Mouse (Mus musculus) urinary bladder, postnatal 14 days (tissue): ENCODE data around the gene Dph3.
"Not testable (repeated sequence)": the region's sequence is repeated elsewhere in the genome, so short reads cannot be mapped to it uniquely, and the experiment has no call there.

Experiments
- DNase-seq: peaks from one replicate; pipeline ENCODE4 v3.0.0; 2021; ENCODE audit warnings: low spot score

The Dph3 gene

DNA sequence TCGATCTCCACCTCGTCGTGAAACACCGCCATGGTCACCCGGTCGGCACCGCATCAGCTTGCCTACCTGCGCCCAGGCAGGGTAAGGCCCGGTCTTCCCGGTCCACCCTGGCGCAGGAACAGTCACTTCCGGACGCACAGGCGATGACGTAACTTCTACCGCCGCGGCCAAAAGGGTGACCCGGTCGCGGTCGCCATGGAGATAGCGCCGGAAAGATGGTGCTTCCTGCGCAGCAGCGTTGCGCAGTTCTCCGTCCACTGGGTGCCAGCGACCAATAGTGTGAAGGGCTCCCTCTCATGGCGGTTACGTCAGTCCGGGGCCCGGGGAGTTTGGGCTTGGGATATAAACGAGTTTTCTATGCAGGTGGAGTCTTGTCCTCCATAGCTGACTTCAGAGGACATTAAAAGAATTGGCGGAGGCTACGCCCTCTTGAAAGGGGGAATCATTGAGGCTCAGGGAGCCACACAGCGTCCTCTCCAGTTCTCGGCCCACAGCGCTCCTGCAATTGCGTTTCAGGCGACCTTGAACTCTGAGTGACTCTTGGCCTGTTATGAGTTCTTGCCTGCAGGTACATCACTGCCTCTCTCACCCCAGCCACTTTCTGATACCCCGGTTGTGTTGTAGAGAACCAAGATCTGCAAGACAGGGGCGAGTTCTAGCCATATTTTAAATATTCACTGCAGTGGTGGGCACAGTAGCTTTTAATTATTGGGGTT lies at the start of gene Dph3:
Dph3 (minus strand) TSS at position 244 of the 716 bp plus-strand sequence.
- peak; percentile 99 for DNase-seq

DNA sequence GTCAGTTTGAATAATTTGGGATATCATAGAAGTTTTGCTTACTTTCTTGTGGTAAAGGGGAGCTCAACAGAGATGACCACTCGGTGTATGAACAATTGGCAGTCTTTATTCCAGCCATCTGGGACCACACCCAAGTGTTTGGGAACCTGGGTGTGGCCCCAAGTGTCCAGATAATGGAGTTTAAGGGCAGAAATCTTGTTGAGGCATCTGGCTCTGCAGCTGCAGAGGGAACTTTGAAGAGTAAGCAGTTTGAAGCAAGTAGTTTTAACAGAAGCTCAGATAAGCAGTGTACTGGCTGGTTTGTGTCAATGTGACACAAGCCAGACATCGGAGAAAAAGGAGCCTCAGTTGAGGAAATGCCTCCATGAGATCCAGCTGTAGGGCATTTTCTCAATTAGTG lies 48.8 kb upstream of the Dph3 start:
- DNase-seq = no peak

DNA sequence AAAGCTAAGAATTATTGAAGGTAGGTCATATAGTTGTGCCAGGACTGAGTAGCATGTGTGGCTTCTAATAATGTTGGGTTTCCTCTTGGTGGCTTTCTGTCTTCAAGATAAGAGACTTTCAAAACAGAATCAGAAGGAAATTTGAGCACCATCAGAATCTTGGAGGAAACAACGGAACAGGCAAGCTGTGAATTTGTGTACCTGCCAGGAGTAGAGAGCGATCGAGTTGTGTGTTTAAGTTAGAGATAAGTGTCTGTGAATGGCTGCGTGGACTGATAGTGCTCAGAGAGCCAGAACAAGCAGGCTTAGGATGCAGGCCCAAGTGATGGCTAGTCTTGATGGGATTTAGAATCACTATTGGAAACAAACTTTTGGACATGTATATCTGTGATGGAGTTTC lies 46.3 kb upstream of the Dph3 start:
- no peak for DNase-seq

DNA sequence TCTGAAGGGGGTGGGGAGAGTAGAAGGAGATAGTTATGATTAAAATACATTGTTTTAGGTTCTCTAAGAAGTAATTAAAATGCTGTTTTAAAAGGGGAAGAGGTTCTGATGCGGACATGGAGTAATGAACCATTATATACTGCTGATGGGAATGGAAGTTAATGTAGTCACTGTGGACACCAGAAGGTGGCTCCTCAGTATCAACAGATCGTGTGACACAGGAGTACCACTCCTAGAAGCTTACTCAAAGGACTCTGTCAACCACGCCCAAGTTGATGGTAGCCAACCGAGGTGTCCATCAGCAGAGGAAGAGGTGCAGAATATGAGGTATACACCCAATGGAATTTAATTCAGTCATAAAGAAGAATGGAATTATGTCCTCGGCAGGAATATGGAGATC lies 42.9 kb upstream of the Dph3 start:
- DNase-seq = no peak

DNA sequence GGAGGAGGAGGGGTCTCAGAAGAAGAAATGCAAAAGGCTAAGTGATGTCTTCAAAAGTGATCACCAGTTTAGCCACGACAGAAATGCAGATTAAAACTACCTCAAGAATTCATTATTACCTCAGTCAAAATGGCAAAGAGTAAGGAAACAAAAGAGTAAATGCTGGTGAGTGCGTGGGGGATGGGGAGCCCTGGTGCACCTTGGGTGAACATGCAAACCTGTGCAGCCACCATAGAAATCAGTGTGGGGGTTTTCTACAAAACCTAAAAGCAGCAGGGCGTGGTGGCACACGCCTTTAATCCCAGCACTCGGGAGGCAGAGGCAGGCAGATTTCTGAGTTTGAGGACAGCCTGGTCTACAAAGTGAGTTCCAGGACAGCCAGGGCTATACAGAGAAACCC lies 39.7 kb upstream of the Dph3 start:
- not testable (repeated sequence) for DNase-seq

DNA sequence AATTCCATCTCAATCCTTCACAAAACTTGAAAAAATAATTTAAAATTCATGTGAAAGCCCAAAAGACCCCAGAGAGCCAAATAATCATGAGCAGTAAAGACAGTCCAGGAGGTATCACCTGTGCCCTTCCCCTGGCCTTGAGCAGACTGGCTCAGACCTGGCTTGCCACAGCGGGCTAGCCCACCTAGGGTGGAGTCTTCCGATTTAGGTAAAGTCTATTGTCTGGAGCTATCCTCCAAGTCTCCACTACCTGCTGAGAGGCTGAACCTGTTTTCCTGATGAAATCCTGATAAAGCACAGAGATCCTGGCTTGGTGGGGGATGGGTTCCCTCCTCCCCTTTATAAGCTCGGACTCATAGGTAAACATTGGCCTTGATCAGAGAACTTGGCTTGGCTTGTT lies 38.7 kb upstream of the Dph3 start:
- DNase-seq = no peak

DNA sequence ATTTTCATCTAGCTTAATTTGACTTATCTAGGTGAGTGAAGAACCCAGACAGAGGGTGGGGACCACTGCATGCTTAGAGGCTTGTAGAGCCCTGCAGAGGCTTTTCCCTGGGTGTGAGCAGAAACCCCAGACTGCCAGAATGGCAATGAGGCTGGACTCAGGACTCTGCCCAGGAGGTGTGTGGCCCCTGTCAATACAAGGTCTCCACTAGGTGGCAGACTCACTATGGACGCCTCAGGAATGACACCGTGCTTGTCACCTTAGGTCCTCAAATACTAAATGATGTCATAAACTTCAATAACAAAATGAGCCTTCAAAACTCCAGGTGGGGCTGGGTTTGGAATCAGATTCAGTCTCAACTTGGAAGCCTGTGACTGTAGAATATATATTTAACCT lies 36.4 kb upstream of the Dph3 start:
- DNase-seq = peak; percentile 29

DNA sequence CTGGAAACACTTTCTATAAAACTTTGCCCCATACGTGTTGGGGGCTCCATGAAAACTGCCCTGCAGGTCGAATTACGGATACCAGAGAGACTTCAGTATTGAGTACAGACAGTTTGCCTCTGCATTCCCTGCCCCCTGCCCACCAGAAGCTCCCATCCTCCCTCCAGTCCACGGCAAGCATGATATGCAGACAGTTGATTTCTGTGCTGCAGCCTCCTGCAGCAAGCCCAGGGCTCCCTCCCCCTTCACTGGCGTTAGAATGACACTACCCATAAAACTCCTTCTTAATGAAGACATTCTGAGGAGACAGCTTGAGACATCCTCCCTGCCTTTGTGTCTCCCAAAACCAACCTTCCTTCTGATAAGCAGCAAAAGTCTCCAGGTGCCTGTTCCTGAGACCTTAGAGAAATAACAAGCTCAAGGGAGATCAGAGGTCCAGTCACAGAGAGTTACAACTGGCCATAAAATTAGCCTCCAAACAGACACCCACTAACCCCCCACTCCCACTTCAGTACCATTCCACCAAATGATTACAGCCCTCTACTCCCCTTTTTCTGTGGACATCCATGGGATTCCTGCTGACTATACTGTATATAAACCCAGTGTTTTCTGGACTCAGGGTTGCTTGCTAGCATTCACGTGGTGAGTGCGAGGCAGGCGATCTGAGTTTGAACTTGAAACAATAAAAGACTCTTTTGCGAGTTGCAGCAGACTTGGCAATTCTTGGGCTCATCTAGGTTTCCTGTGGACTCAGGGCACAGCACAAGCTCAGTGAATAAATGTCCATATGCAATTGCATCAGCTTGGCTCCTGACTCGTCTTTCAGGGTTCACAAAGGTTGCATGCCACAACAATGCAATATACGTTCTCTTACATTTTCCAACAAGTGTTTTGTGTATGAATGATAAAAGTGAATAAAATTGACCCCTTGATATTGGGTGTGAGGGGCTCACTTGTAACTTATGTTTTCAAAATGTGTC lies 35.7 kb upstream of the Dph3 start:
- no peak for DNase-seq

DNA sequence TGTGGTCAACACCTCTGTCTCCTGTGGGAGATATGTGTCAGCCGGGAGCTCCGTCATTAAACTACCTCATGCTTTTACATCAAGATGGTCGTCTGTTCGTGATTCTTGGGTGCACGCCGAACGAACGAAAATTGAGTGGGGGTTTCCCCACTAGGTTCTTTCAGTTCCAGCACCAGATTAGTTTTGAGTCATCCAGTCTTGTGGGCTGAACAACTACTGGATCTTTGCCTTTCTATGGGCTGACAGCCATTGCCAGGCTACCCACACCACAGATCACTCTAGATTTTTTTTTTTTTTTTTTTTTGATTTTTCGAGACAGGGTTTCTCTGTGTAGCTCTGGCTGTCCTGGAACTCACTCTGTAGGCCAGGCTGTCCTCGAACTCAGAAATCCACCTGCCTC lies 26.6 kb upstream of the Dph3 start:
- DNase-seq = not testable (repeated sequence)

DNA sequence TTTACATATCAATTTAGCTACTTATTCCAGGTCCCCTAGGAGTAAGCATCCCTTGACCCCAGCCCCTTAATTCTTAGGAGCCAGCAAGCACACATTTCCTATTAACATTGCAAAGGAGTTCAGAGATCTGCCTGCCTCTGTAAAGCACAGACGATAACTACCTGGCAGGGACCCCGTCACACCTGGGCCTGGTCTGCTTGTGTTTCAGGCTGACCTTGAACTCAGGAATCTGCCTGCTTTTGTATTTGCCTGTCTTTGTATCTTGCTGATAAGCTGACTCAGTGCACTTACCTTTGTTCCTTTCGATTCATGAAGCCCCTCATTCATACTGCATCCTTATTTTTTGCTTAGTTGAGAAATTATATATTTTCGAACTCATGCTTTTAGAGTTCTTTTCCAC lies 21.4 kb upstream of the Dph3 start:
- DNase-seq = no peak

DNA sequence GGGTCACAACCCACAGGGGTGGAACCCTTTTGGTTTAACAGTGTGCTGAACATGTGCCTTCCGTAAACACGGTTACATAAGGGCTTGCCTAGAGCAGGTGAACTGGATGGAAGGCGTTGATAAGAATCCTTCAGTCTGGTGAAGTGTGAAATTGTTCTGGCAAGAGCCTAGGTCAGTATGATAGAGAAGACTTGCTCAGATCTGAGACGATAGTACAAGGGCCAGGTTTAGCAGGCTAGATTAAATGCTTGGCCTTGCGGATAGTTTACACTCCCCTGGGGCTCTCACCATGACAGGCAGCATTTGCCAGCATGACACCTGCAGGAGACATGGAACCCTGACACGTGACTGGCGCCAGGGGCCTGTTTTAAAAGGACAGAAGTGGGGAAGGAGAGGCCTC lies 20.1 kb upstream of the Dph3 start:
- no peak for DNase-seq

DNA sequence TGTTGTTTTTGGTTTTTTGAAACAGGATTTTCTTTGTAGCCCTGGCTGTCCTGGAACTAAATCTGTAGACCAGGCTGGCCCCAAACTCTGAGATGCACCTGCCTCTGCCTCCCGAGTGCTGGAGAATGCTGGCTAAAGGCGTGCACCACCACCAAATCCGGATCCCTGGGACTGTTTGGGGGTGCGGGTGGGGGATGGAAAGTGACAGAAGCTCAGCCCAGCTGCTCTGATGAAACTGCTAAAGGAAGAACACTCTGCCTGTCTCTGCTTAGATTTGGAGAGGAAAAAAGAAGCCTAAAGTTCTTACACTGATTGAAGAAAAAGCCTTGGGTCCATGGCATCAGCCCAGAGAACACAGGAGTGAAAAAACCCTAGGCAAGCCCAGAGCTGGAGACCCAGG lies 18.0 kb upstream of the Dph3 start:
- no peak for DNase-seq

DNA sequence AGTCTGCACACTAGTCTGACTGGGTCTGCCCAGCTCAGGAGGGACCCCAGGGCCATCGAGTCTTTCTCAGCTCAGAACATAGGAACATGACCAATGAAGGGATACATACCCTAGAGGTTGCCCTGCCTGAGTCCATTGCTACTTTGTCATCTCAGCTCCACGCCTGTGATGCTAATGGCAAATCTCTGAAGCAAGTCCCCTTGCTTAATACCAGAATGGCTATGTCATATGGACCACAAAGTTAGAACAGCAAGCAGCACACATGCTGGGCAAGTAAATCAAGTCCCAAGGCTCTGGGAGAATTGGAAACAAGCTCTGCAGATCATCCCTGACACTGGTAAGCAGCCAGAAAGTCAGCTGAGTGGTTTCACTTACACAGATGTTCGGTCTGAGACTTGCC lies 13.4 kb upstream of the Dph3 start:
- no peak for DNase-seq

DNA sequence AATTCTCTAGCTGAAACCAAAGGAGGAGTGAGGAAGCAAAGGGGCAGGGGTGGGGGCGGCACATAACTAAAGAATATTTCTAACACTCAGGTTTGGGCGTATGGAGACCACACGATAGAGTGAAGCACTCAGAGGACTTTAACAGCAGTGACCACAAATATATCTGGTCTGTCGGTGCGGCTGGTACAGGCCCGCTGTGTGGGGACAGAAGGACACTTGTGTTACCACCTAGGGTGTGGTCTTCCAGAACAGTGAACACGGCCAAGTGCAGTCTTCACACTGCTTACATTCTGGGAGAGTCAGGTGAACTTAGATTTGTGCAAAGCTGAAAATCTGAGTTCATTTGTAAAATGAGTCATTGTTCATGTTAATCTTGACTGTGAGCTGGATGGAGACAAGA lies 12.2 kb upstream of the Dph3 start:
- no peak for DNase-seq

DNA sequence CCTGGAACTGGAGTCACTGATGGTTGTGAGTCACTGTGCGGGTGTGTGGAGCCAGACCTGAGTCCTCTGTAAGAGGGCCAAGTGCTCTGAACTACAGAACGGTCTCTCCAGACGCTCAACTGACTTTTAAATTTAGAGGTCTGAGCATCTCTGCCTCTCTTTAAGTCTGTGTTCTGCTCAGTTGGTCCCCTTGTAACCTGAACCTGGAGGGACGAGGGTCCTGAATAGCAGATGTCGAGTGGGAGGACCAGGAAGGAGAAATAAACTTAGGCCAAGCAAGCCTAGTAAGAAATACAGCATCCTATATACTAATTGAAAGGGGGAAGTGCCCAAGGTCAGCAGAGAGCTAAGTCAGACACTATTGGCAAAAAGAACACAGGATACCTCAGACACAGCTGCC lies 11.2 kb upstream of the Dph3 start:
- DNase-seq = no peak

DNA sequence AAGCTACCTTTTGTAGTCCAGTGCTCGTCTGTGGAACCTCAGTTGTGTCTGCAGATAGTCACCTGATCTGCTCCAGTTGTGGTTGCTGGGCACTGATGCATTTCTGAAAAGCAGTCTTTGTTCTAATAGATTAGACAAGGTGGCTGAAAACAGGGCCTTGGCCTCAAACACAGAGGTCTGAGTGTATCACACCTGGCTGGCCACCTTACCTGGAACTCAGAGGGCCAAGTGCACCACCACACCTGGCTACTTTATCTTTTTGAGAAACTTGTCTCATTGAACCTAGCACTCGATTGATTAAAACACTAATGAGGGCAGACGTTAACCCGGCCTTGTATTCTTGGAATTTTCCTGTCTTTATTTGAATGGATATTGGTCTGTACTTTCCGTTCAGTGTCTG lies 10.1 kb upstream of the Dph3 start:
- DNase-seq = no peak

DNA sequence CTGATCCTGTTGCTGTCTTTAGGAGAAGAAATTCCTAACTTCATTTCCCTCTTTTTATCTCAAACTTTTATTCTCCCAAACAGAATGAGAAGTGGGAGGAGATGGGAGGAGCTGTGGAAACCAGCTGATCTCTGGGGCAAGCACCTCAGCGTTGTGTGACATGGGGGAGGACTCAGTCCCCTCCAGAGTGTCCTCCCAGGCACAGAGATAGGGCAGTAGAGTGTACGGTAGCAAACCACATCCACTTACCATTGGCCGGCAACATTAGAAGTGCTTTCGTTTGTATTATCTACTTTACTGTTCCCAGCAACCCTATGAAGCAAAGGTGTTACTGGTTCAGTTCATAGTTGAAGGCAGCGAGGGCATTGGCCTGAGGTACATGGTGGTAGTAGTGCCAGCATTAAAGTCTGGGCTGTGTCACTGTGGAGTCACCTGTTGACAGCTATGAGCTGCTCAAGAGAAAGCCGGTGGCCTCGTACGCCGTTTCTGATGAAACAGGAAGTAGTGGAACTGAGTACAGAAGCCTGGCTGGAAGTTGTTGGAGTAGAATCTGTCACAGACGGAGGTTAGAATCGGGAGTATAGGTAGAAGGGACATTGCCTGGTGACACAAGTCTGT lies 8.1 kb upstream of the Dph3 start:
- DNase-seq = no peak

DNA sequence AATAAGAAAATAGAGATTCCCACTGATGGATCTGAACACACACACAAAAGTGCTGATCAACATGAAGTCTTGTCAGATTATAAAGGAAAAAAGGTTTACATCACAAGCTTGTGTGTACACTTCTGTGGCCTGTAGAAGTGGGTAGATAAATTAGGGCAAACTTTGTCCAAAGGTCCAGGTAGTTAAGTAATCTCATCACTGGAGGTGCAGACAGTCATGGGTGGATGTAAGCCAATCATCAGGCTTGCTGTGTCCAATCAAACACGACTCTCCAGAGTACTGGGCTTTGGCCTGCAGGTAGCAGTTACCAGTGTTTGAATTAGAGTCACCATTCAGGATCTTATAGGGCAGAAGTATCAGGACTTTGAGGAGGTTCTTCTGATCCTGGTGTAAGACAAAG lies 7.5 kb upstream of the Dph3 start:
- DNase-seq = no peak

DNA sequence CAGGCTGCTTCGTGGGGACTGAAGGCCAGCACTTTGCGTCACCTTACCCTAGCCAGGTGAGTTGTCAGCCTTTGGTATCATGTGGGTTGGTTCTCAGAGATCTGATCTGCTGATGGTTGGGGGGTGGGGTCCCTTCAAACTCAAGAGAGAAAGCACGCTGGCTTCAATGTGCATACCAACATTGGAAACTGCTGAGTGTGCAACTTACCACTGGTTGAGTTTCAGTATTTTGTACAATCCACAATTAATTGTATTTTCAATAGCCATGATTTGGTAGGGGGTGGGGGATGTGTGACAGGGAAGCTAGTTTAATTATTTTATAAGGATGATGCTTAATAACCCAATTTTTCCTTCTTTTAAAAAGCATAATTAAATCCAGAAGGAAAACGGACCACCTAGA lies 6.2 kb upstream of the Dph3 start:
- DNase-seq = no peak

DNA sequence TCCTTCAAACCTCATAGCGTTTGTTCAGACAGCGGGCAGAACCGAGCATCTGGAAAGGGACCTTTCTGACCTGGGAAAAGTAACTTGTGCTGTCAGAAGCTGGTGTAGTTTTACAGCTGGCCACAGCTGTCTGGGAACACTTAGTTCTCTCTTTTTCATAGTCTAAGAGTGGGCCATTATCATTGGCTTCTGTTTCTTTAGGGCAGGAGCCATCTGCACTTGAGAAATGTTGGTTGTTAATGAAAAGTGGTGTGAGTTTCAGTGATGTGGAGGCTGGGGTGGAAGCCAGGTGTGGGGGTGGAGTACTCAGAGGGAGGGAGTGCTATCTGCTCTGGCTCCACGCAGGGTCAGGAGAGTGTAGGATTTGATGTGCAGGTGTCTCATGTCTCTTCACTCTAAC lies 5.6 kb upstream of the Dph3 start:
- DNase-seq = no peak

DNA sequence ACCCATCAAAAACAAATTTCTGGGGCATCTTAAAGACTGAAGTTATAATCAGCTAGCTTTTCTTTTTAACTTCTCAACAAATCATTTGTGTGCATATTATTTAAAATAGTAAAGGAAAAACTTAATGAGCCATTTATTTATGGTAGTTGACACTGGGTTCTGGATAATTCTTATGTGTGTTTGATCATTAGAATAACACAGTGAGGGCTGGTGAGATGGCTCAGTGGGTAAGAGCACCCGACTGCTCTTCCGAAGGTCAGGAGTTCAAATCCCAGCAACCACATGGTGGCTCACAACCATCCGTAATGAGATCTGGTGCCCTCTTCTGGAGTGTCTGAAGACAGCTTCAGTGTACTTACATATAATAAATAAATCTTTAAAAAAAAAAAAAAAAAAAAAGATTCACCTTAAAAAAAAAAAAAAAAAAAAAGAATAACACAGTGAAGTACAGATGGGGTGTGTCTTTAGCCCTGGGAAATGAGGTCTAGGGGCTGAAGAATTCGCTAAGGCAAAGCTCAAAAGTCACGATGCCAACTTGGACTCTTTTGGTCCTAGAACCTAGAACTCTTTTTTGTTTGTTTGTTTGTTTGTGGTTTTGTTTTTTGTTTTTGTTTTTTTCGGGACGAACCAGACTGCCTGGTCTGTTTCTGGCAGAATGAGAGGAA lies 2.2 kb upstream of the Dph3 start:
- DNase-seq = not testable (repeated sequence)

DNA sequence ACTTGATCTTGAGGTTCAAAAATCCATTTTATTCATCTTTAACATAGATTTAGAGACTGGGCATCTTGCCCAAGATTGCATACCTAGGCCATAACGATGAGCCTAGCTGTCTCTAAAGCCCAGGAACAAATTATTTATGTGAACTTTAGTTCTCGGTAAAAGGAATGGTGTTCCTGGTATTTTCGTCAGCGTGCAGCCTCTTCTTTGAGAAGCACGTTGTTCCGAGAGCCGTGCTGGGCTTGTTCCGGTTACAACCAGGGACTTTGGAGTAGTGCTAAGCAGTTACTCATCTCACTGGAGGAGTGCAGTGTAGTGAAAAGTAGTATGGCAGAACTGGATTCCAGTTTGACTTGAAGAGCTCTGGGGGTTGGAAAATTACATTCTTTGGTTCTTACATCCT lies 697 bp upstream of the Dph3 start:
- no peak for DNase-seq
